Mouse (Mus musculus) CH12.LX (cell line): ENCODE results near the gene Rnase4. TPM values are rescaled to one million over a fixed set of nuclear protein-coding genes. Genes with fewer than 3 reads are reported as not detected.

Experiments used
- DNase-seq: peaks from one replicate; pipeline ENCODE4 v3.0.0-alpha.2; 2013; ENCODE audit errors: extremely low read depth
- H3K27ac ChIP-seq: 2 replicates; pipeline ENCODE4 v1.5.1; 2012; ENCODE audit warnings: low read depth, mild to moderate bottlenecking, control low read depth, moderate library complexity; ENCODE audit not compliant: insufficient read depth
- H3K27me3 ChIP-seq: replicated peaks from 2 replicates; pipeline ENCODE3; 2012; ENCODE audit warnings: inconsistent platforms
- H3K36me3 ChIP-seq, 2 experiments: replicated peaks in 1 of 2; 2 replicates each; pipeline versions ENCODE3 to v1.6.1; 2012; ENCODE audit warnings: inconsistent platforms in 1 of 2, low read length in 1 of 2, mild to moderate bottlenecking in 1 of 2, mixed read lengths in 1 of 2, moderate library complexity in 1 of 2; ENCODE audit not compliant: control insufficient read depth in 1 of 2, insufficient read depth in 1 of 2
- H3K4me1 ChIP-seq, 2 experiments: 2 replicates each; pipeline ENCODE4 v1.6.1; 2012; ENCODE audit warnings: inconsistent platforms in 1 of 2, moderate library complexity in 1 of 2; ENCODE audit not compliant: insufficient read depth in 2 of 2, control insufficient read depth in 1 of 2
- H3K4me2 ChIP-seq: 2 replicates; pipeline ENCODE4 v1.6.1; 2012; ENCODE audit warnings: low read depth, mild to moderate bottlenecking, control low read depth; ENCODE audit not compliant: poor library complexity, insufficient read depth, severe bottlenecking
- H3K4me3 ChIP-seq, 3 experiments: fragments of 150-350 bp in 1 of 3; sonication (generic) in 1 of 3; replicated peaks in 1 of 3; 2 replicates each; pipeline versions ENCODE3 to v1.5.1; 2011 to 2012; ENCODE audit warnings: low read depth in 2 of 3, low read length in 2 of 3, mild to moderate bottlenecking in 2 of 3, moderate library complexity in 2 of 3, control low read depth in 1 of 3, improper control_type of control experiment in 1 of 3, inconsistent platforms in 1 of 3, mixed read lengths in 1 of 3; ENCODE audit not compliant: poor library complexity in 1 of 3
- H3K79me2 ChIP-seq: replicated peaks from 2 replicates; pipeline ENCODE4 v1.6.1; 2012; ENCODE audit warnings: mild to moderate bottlenecking, moderate library complexity; ENCODE audit not compliant: control insufficient read depth, poor library complexity, insufficient read depth, severe bottlenecking; ENCODE audit errors: extremely low read depth
- H3K9ac ChIP-seq: 2 replicates; pipeline ENCODE4 v1.6.1; 2012; ENCODE audit warnings: low read depth, mild to moderate bottlenecking, control low read depth, moderate library complexity; ENCODE audit not compliant: insufficient read depth
- H3K9me3 ChIP-seq: replicated peaks from 2 replicates; pipeline ENCODE3; 2012; ENCODE audit warnings: low read length, inconsistent platforms, mixed read lengths
- BHLHE40 ChIP-seq: IDR thresholded peaks from 2 replicates; pipeline ENCODE4 v1.6.1; 2011; ENCODE audit warnings: mild to moderate bottlenecking, low read depth, low read length, improper control_type of control experiment
- CHD1 ChIP-seq: IDR thresholded peaks from 2 replicates; pipeline ENCODE4 v1.6.1; 2012; ENCODE audit warnings: low read depth, low read length, improper control_type of control experiment, inconsistent platforms
- CHD2 ChIP-seq: IDR thresholded peaks from 2 replicates; pipeline ENCODE4 v1.6.1; 2011; ENCODE audit warnings: low read length, improper control_type of control experiment
- CTCF ChIP-seq, 2 experiments: IDR thresholded peaks in 1 of 2; conservative IDR thresholded peaks in 1 of 2; 2 replicates each; pipeline ENCODE4 v1.5.1; 2011 to 2012; ENCODE audit warnings: low read depth in 2 of 2, low read length in 2 of 2, improper control_type of control experiment in 1 of 2, inconsistent platforms in 1 of 2, mild to moderate bottlenecking in 1 of 2, moderate library complexity in 1 of 2
- E2F4 ChIP-seq: IDR thresholded peaks from 2 replicates; pipeline ENCODE4 v1.6.1; 2011; ENCODE audit warnings: low read depth, low read length, improper control_type of control experiment; ENCODE audit not compliant: insufficient replicate concordance
- ELF1 ChIP-seq: IDR thresholded peaks from 2 replicates; pipeline ENCODE4 v1.6.1; 2014; ENCODE audit warnings: low read depth, mild to moderate bottlenecking, inconsistent platforms, low read length, improper control_type of control experiment
- ETS1 ChIP-seq: conservative IDR thresholded peaks from 2 replicates; pipeline ENCODE4 v1.6.1; 2012; ENCODE audit warnings: low read depth, mild to moderate bottlenecking, inconsistent platforms, low read length, improper control_type of control experiment, moderate library complexity
- HCFC1 ChIP-seq: IDR thresholded peaks from 2 replicates; pipeline ENCODE4 v1.6.1; 2012; ENCODE audit warnings: low read depth, mild to moderate bottlenecking, inconsistent platforms, low read length, improper control_type of control experiment
- IRF4 ChIP-seq: IDR thresholded peaks from 2 replicates; pipeline ENCODE4 v1.6.1; 2014; ENCODE audit warnings: low read depth, mild to moderate bottlenecking, inconsistent platforms, low read length, improper control_type of control experiment
- JUN ChIP-seq: IDR thresholded peaks from 2 replicates; pipeline ENCODE4 v1.6.1; 2011; ENCODE audit warnings: low read depth, mild to moderate bottlenecking, low read length, improper control_type of control experiment, moderate library complexity; ENCODE audit not compliant: insufficient read depth
- KAT2A ChIP-seq: IDR thresholded peaks from 2 replicates; pipeline ENCODE4 v1.6.1; 2012; ENCODE audit warnings: low read length, improper control_type of control experiment, inconsistent platforms; ENCODE audit not compliant: insufficient replicate concordance
- MAX ChIP-seq: IDR thresholded peaks from 2 replicates; pipeline ENCODE4 v1.6.1; 2011; ENCODE audit warnings: low read length, improper control_type of control experiment
- MAZ ChIP-seq: IDR thresholded peaks from 2 replicates; pipeline ENCODE4 v1.6.1; 2012; ENCODE audit warnings: low read depth, mild to moderate bottlenecking, inconsistent platforms, low read length, improper control_type of control experiment, moderate library complexity
- MXI1 ChIP-seq: IDR thresholded peaks from 2 replicates; pipeline ENCODE4 v1.6.1; 2011; ENCODE audit warnings: mild to moderate bottlenecking, low read depth, low read length, improper control_type of control experiment
- NELFE ChIP-seq: IDR thresholded peaks from 2 replicates; pipeline ENCODE4 v1.6.1; 2011; ENCODE audit warnings: low read depth, low read length, improper control_type of control experiment
- POLR2A ChIP-seq: IDR thresholded peaks from 2 replicates; pipeline ENCODE4 v1.6.1; 2011; ENCODE audit warnings: low read depth, mild to moderate bottlenecking, improper control_type of control experiment, low read length
- RAD21 ChIP-seq: IDR thresholded peaks from 2 replicates; pipeline ENCODE4 v1.6.1; 2011; ENCODE audit warnings: low read depth, mild to moderate bottlenecking, low read length, improper control_type of control experiment, moderate library complexity
- RCOR1 ChIP-seq: conservative IDR thresholded peaks from 2 replicates; pipeline ENCODE4 v1.6.1; 2012; ENCODE audit warnings: low read depth, mild to moderate bottlenecking, inconsistent platforms, low read length, improper control_type of control experiment
- SIN3A ChIP-seq: IDR thresholded peaks from 2 replicates; pipeline ENCODE4 v1.6.1; 2012; ENCODE audit warnings: low read length, improper control_type of control experiment, inconsistent platforms
- SMC3 ChIP-seq: IDR thresholded peaks from 2 replicates; pipeline ENCODE4 v1.6.1; 2011; ENCODE audit warnings: low read depth, low read length, improper control_type of control experiment
- TBP ChIP-seq: conservative IDR thresholded peaks from 2 replicates; pipeline ENCODE4 v1.6.1; 2011; ENCODE audit warnings: low read depth, low read length, improper control_type of control experiment
- TCF12 ChIP-seq: IDR thresholded peaks from 2 replicates; pipeline ENCODE4 v1.6.1; 2014; ENCODE audit warnings: low read depth, mild to moderate bottlenecking, inconsistent platforms, low read length, improper control_type of control experiment
- USF1 ChIP-seq: IDR thresholded peaks from 2 replicates; pipeline ENCODE4 v1.6.1; 2014; ENCODE audit warnings: low read depth, mild to moderate bottlenecking, inconsistent platforms, low read length, improper control_type of control experiment
- USF2 ChIP-seq: conservative IDR thresholded peaks from 2 replicates; pipeline ENCODE4 v1.6.1; 2011; ENCODE audit warnings: low read depth, low read length, improper control_type of control experiment
- ZNF384 ChIP-seq: IDR thresholded peaks from 2 replicates; pipeline ENCODE4 v1.6.1; 2012; ENCODE audit warnings: low read depth, low read length, improper control_type of control experiment, inconsistent platforms
- dilution Hi-C: fragments of 300-500 bp; cut with MboI; formaldehyde crosslinking; loops from 2 replicates; pipeline ENCODE4 v1.14.3; 2020; ENCODE audit warnings: low sequenced_read_pairs; ENCODE audit not compliant: extremely low pct_unique_long_range_greater_than_20kb, extremely low pct_ligation_motif_present
- in situ Hi-C: fragments of 300-500 bp; cut with MboI; formaldehyde crosslinking; loops from 3 replicates; pipeline ENCODE4 v1.14.3; 2019; ENCODE audit warnings: low sequenced_read_pairs, low pct_ligation_motif_present, low pct_unique_long_range_greater_than_20kb, mixed read lengths
- polyA plus RNA-seq: library from polyadenylated mRNA; unstranded; fragments of >175 nt; gene quantifications from 2 replicates; pipeline ENCODE4 v1.2.1, GENCODE M21; 2012; ENCODE audit warnings: low read depth; ENCODE audit not compliant: insufficient read length
- total RNA-seq, 2 experiments: library from RNA; depleted of rRNA; stranded (reverse); fragments of 300-350 nt in 1 of 2; fragments of >200 nt in 1 of 2; gene quantifications; 2 replicates each; pipeline ENCODE4 v1.2.3; 2012 to 2014

Rnase4 gene
- total and polyA plus RNA-seq, 3 experiments = 1.6 to 1.9 (median 1.8) TPM

DNA sequence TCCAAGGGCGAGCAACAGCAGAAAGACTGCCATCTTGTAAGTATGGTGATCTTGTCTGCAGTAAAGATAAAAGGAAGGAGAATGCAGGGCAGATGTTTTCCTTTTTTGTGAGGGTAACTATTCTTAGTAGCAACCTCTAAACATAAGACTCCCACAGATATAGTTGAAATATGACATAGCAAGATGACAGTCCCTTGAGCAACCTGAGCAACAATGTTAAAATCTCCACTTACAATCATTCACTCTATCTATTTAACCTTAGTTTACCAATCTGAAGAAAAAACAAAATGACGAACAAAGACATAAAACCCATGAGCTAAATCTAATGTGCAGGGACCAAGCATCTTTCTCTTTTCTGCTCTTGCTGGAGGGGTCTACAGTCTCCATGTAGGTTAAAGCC lies 40.8 kb upstream of the Rnase4 start, which contains the start of gene Rnase11:
TSS of gene Rnase11 (minus strand) at position 101 of the 400 bp plus-strand sequence.
- H3K4me3 ChIP-seq = no peak within 1 kb of the TSS
- DNase-seq = no peak
- in situ Hi-C loops (no loop called here), dilution Hi-C loops (no loop called here)
- no peaks in the 10 kb centered on the region for H3K36me3 ChIP-seq
- H3K27me3 ChIP-seq = no peaks in the 10 kb centered on the region
- H3K4me1 ChIP-seq = peaks cover 7 to 22% of the 10 kb centered on the region in 2 experiments
- no peak within 1 kb of the TSS for H3K9ac ChIP-seq
- H3K9me3 ChIP-seq = no peaks in the 10 kb centered on the region
- no peaks in the 10 kb centered on the region for H3K79me2 ChIP-seq
- H3K4me2 ChIP-seq = no peak within 1 kb of the TSS
- TF ChIP-seq JUN (no peak), SMC3 (no peak), MAZ (no peak), ZNF384 (no peak), CHD2 (no peak), CTCF (conservative IDR thresholded peaks at IDR 0.05 in 1 of 2, IDR thresholded peaks at IDR 0.05 in 1 of 2; ENCODE audit: low read depth in 2 of 2, low read length in 2 of 2) (no peak), USF1 (no peak)
- no peak within 1 kb of the TSS for H3K27ac ChIP-seq

DNA sequence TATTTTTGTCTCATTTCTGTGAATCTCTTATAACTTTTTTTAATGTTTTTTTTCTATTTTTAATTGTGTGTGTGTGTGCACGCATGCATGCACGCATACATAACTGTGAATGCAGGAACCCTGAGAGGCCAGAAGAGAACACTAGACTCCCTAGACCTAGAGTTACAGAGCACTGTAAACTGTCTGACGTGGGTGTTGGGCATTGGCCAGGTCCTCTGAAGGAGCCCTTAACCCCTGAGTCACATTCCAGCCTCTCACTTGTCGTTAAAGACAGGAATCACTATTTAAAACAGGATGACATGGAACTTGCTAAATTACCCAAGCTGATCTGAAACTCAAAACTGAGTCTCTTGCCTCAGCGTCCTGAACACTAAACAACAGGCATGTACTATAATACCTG lies 38.9 kb upstream of the Rnase4 start:
- TF ChIP-seq ELF1 = no peak
- TF ChIP-seq TCF12 = no peak
- no peak for TF ChIP-seq TBP
- no peak for TF ChIP-seq USF1
- TF ChIP-seq IRF4 = no peak
- no peak for TF ChIP-seq ETS1
- TF ChIP-seq USF2 = no peak
- no peak for TF ChIP-seq NELFE
- no peak for TF ChIP-seq CHD2
- no peaks in the 10 kb centered on the region for H3K27me3 ChIP-seq
- H3K36me3 ChIP-seq = no peaks in the 10 kb centered on the region
- in situ Hi-C loops (no loop called here), dilution Hi-C loops (no loop called here)
- no peak overlapping the region for H3K9ac ChIP-seq
- H3K79me2 ChIP-seq = no peaks in the 10 kb centered on the region
- peaks cover 7 to 18% of the 10 kb centered on the region in 2 experiments for H3K4me1 ChIP-seq
- no peak overlapping the region for H3K4me2 ChIP-seq
- DNase-seq = no peak
- no peaks in the 10 kb centered on the region for H3K9me3 ChIP-seq
- H3K4me3 ChIP-seq = no peak overlapping the region
- no peak overlapping the region for H3K27ac ChIP-seq

DNA sequence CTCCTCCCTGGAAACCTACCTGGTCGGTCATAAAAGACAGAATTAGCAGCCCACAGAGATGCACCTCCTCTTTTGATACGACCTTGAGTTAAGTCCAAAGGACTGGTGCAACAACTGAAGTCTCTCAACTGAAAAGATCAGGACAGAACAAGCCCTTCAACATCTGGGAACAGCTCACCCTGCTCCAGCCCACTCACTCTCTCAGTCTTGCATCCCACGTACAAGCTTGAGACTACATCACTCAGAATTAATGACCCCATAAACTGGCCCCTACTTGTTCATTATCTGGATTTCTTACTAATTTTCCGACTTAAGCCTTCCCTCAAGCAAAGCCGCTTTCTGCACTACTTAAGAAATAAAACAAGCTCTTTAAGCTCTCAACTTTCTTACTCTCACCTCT lies 37.7 kb upstream of the Rnase4 start:
- no peak for TF ChIP-seq CHD1
- TF ChIP-seq TCF12 = no peak
- TF ChIP-seq E2F4 = no peak
- no peak for TF ChIP-seq KAT2A
- no peak for TF ChIP-seq POLR2A
- no peak for TF ChIP-seq MAX
- TF ChIP-seq BHLHE40 = no peak
- TF ChIP-seq RAD21 = no peak
- no peak for TF ChIP-seq SIN3A
- TF ChIP-seq ELF1 = no peak
- no peak for TF ChIP-seq RCOR1
- TF ChIP-seq ETS1 = no peak
- no peak for TF ChIP-seq MXI1
- TF ChIP-seq ZNF384 = no peak
- TF ChIP-seq HCFC1 = no peak
- Histone ChIP-seq H3K9me3 (no peaks in the 10 kb centered on the region), H3K4me2 (no peak overlapping the region), H3K4me1 (peaks cover 6 to 17% of the 10 kb centered on the region in 2 experiments), H3K4me3 (no peak overlapping the region), H3K79me2 (no peaks in the 10 kb centered on the region), H3K27ac (no peak overlapping the region), H3K9ac (no peak overlapping the region), H3K27me3 (no peaks in the 10 kb centered on the region), H3K36me3 (no peaks in the 10 kb centered on the region)
- in situ Hi-C loops (no loop called here), dilution Hi-C loops (no loop called here)
- DNase-seq = no peak
